Mouse (Mus musculus) hindbrain, embryonic 11.5 days (tissue): ENCODE results near the gene Vmn2r4. TPM values are rescaled to one million over a fixed set of nuclear protein-coding genes. Genes with fewer than 3 reads are reported as not detected.
"Not testable (repeated sequence)": the region's sequence is repeated elsewhere in the genome, so short reads cannot be mapped to it uniquely, and the experiment has no call there.

Experiments
- ATAC-seq: fragments of 200-750 bp; cut with Nextera tagmentation; 2 replicates; pipeline ENCODE4 v1.8.0; 2017; ENCODE audit warnings: mild to moderate bottlenecking, moderate TSS enrichment, moderate library complexity; ENCODE audit not compliant: low FRiP score
- DNase-seq: peaks from one replicate; pipeline ENCODE4 v3.0.0-alpha.2; 2015; ENCODE audit warnings: low spot score
- H3K27ac ChIP-seq: fragments of 300-500 bp; sonication (generic); 2 replicates; pipeline ENCODE4 v1.5.1; 2014; ENCODE audit warnings: mild to moderate bottlenecking, low read depth, low read length
- H3K27me3 ChIP-seq: fragments of 300-500 bp; sonication (generic); 2 replicates; pipeline ENCODE4 v1.6.1; 2014; ENCODE audit warnings: mild to moderate bottlenecking, low read length, moderate library complexity, mixed read lengths; ENCODE audit not compliant: control insufficient read depth, insufficient read depth
- H3K36me3 ChIP-seq: fragments of 300-500 bp; sonication (generic); 2 replicates; pipeline ENCODE4 v1.6.1; 2014; ENCODE audit warnings: mild to moderate bottlenecking, low read length, moderate library complexity, mixed read lengths; ENCODE audit not compliant: control insufficient read depth, insufficient read depth
- H3K4me1 ChIP-seq: fragments of 300-500 bp; sonication (generic); replicated peaks from 2 replicates; pipeline ENCODE4 v1.6.1; 2014; ENCODE audit warnings: low read length, mixed read lengths; ENCODE audit not compliant: control insufficient read depth, insufficient read depth
- H3K4me2 ChIP-seq: fragments of 300-500 bp; sonication (generic); replicated peaks from 2 replicates; pipeline ENCODE4 v1.6.1; 2014; ENCODE audit warnings: mild to moderate bottlenecking, low read depth, low read length
- H3K4me3 ChIP-seq: fragments of 300-500 bp; sonication (generic); 2 replicates; pipeline ENCODE4 v1.5.1; 2014; ENCODE audit warnings: low read depth, low read length
- H3K9ac ChIP-seq: fragments of 300-500 bp; sonication (generic); 2 replicates; pipeline ENCODE4 v1.6.1; 2014; ENCODE audit warnings: low read depth, low read length
- H3K9me3 ChIP-seq: fragments of 300-500 bp; sonication (generic); 2 replicates; pipeline ENCODE4 v1.6.1; 2016; ENCODE audit warnings: low read length; ENCODE audit not compliant: control insufficient read depth
- WGBS: fragments of 180-500 bp; shearing (Covaris S2); extraction: QIAGEN DNeasy Blood & Tissue Kit; methylation state at CpG from one replicate; pipeline ENCODE4 v1.1.7; 2014; 5-methylcytosine and 5-hydroxymethylcytosine counted together
- polyA plus RNA-seq: library from polyadenylated mRNA; unstranded; fragments of >200 nt; fragmentation: Nextera tagmentation; extraction: Ambion mirVana; gene quantifications from 2 replicates; pipeline ENCODE4 v1.2.1, GENCODE M21; 2014

Vmn2r4 gene
- polyA plus RNA-seq, result not detected in 2 replicates

GRCm38 (mm10) chr3:64415268-64415667, at the start of gene Vmn2r4:
TSS of gene Vmn2r4 (minus strand) at chr3:64415368.
- H3K9me3 ChIP-seq, H3K27ac ChIP-seq, H3K27me3 ChIP-seq, H3K4me1 ChIP-seq, H3K4me3 ChIP-seq, DNase-seq, H3K36me3 ChIP-seq, H3K4me2 ChIP-seq, H3K9ac ChIP-seq, ATAC-seq: not testable (repeated sequence)
- 83% methylated on average over 3 of the region's 3 CpGs for WGBS

GRCm38 (mm10) chr3:64434261-64434660, 19.1 kb upstream of the Vmn2r4 start:
- not testable (repeated sequence) for H3K27ac ChIP-seq, DNase-seq, H3K9me3 ChIP-seq, H3K4me2 ChIP-seq, H3K9ac ChIP-seq, ATAC-seq, H3K27me3 ChIP-seq, H3K36me3 ChIP-seq, H3K4me1 ChIP-seq, H3K4me3 ChIP-seq
- WGBS, result 93% methylated on average over 7 of the region's 7 CpGs

GRCm38 (mm10) chr3:64428117-64428798, 13.1 kb upstream of the Vmn2r4 start:
- not testable (repeated sequence) for H3K9me3 ChIP-seq, H3K27me3 ChIP-seq, H3K36me3 ChIP-seq, H3K27ac ChIP-seq, H3K4me1 ChIP-seq, DNase-seq, H3K4me3 ChIP-seq, H3K4me2 ChIP-seq, H3K9ac ChIP-seq
- WGBS, result 93% methylated on average over 6 of the region's 6 CpGs
- peak; percentile 22; the same call in 1 of the 2 replicates for ATAC-seq

- not testable (repeated sequence) for DNase-seq, H3K4me1 ChIP-seq, H3K4me3 ChIP-seq, H3K9ac ChIP-seq, H3K27me3 ChIP-seq, H3K27ac ChIP-seq, H3K9me3 ChIP-seq, ATAC-seq, H3K4me2 ChIP-seq, H3K36me3 ChIP-seq
- 88% methylated on average over 1 of the region's 1 CpGs for WGBS
Measured at GRCm38 (mm10) chr3:64422141-64422540, 7.0 kb upstream of the Vmn2r4 start.

GRCm38 (mm10) chr3:64417477-64417876, 2.3 kb upstream of the Vmn2r4 start:
- not testable (repeated sequence) for H3K27ac ChIP-seq, DNase-seq, H3K4me1 ChIP-seq, H3K4me2 ChIP-seq, H3K27me3 ChIP-seq, ATAC-seq, H3K4me3 ChIP-seq, H3K9ac ChIP-seq, H3K9me3 ChIP-seq, H3K36me3 ChIP-seq
- 74% methylated on average over 1 of the region's 1 CpGs for WGBS

GRCm38 (mm10) chr3:64414253-64414652, 915 bp downstream of the Vmn2r4 start:
- not testable (repeated sequence) for ATAC-seq, H3K27me3 ChIP-seq, H3K27ac ChIP-seq, DNase-seq, H3K4me3 ChIP-seq, H3K36me3 ChIP-seq, H3K4me1 ChIP-seq, H3K9ac ChIP-seq, H3K9me3 ChIP-seq, H3K4me2 ChIP-seq

GRCm38 (mm10) chr3:64359286-64360035, 55.7 kb downstream of the Vmn2r4 start:
- no peak overlapping the region for H3K27ac ChIP-seq
- no peaks in the 10 kb centered on the region for H3K36me3 ChIP-seq
- no peaks in the 10 kb centered on the region for H3K27me3 ChIP-seq
- no peak overlapping the region for H3K4me3 ChIP-seq
- no peaks in the 10 kb centered on the region for H3K9me3 ChIP-seq
- H3K4me2 ChIP-seq, result no peak overlapping the region
- WGBS, result 62% methylated on average over 2 of the region's 2 CpGs
- DNase-seq, result no peak
- H3K4me1 ChIP-seq, result no peaks in the 10 kb centered on the region
- no peak for ATAC-seq
- no peak overlapping the region for H3K9ac ChIP-seq
